13 mouse cellular contexts compared by ENCODE assay signal in the genomic region with DNA sequence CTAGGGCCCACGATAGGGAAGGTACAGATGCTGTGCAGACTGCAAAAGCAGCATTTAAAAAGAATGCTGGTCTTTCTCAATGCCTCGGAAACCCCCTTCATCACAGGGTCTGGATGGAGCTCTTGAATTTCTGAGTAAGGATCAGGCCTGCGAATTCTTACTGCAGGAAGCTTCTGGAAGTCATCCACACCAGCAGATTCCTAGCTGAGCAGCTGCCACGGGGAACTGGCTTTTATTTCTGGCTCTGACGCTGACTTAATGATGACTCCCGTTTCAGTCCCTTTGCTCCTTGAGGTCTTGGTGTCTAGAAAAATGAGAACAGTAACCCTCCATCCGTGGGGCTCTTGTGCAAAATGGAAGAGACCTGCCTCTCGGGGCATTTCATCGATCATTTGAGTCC. TPM values are rescaled to one million over a fixed set of nuclear protein-coding genes. Genes with fewer than 3 reads are reported as not detected.
DNase-seq lines count a peak whose midpoint lies in the region; ATAC-seq and TF ChIP-seq lines count a peak whose summit lies in the region.
"Had no signal": no experiment of that assay in that cellular context is flagged by ENCODE, and none has a peak within 500 bp of the region (broad histone marks: within the 10 kb centered on the region; RNA-seq: fewer than 3 reads in every experiment).

No protein-coding gene starts in this region.

- peak; percentile 3 for DNase-seq in layer of hippocampus, adult 9-11 months
- no peak for DNase-seq in layer of hippocampus, adult 18-20 months (ENCODE audit: low spot score in 2 of 2)
- DNase-seq in gastrocnemius, adult 2 months = peak; percentile 59
- DNase-seq in heart, postnatal 0 days (ENCODE audit: low spot score) = peak; percentile 36
- DNase-seq in frontal cortex, adult 2 months (ENCODE audit: extremely low spot score in 1 of 2, low spot score in 1 of 2) = no peak
- DNase-seq in hindbrain, embryonic 10.5 days (ENCODE audit: low spot score) = no peak
- DNase-seq: cerebellum, adult 18-20 months; embryo, embryonic 11 days; lung, postnatal 4 days had no signal

- WGBS in heart, postnatal 0 days = 39% methylated on average over 9 of the region's 9 CpGs
- 75% methylated on average over 9 of the region's 9 CpGs for WGBS in hindbrain, embryonic 10.5 days

- no peaks in the 10 kb centered on the region for H3K27me3 ChIP-seq in heart, postnatal 0 days (ENCODE audit: control insufficient read depth, insufficient read depth, low read length)
- peaks cover 5% of the 10 kb centered on the region for H3K27me3 ChIP-seq in myocyte (ENCODE audit: control insufficient read depth, insufficient read depth, insufficient read length)
- peaks cover 5% of the 10 kb centered on the region; the same call in 1 of the 2 replicates for H3K27me3 ChIP-seq in hindbrain, embryonic 10.5 days (ENCODE audit: insufficient read depth, poor library complexity, severe bottlenecking)
- H3K27me3 ChIP-seq: heart, embryonic 15.5 days; neural tube, embryonic 15.5 days had no signal

- no peaks in the 10 kb centered on the region for H3K9me3 ChIP-seq in heart, postnatal 0 days (replicated peaks; ENCODE audit: control insufficient read depth, low read length)
- no peaks in the 10 kb centered on the region for H3K9me3 ChIP-seq in hindbrain, embryonic 10.5 days
- H3K9me3 ChIP-seq: heart, embryonic 15.5 days; neural tube, embryonic 15.5 days had no signal

- ATAC-seq in heart, postnatal 0 days (ENCODE audit: insufficient read depth, low read depth) = no peak
- no peak for ATAC-seq in CD4-positive, CD25-positive, alpha-beta regulatory T cell, adult 4 months

- H3K4me2 ChIP-seq in heart, postnatal 0 days (ENCODE audit: low read depth, low read length) = no peak overlapping the region
- peak overlapping the region; percentile 44 for H3K4me2 ChIP-seq in myocyte (ENCODE audit: low read depth)
- H3K4me2 ChIP-seq: heart, embryonic 15.5 days; neural tube, embryonic 15.5 days had no signal

- TF ChIP-seq EP300 in heart, postnatal 0 days (IDR thresholded peaks at IDR 0.05; ENCODE audit: low read depth) = no peak

- no peaks in the 10 kb centered on the region for H3K79me2 ChIP-seq in myocyte (ENCODE audit: control insufficient read depth, insufficient read depth)

- H3K27ac ChIP-seq in gastrocnemius, adult 2 months = peak overlapping the region; percentile 80
- no peak overlapping the region for H3K27ac ChIP-seq in heart, postnatal 0 days (ENCODE audit: low read depth)
- H3K27ac ChIP-seq in hindbrain, embryonic 10.5 days = no peak overlapping the region
- H3K27ac ChIP-seq: heart, embryonic 15.5 days; neural tube, embryonic 15.5 days had no signal

- intact Hi-C loops in gastrocnemius, adult 2 months (cut with DNase I) = no loop called here

- no peak for TF ChIP-seq CTCF in gastrocnemius, adult 2 months (IDR thresholded peaks at IDR 0.05)
- no peak for TF ChIP-seq CTCF in heart, postnatal 0 days (IDR thresholded peaks at IDR 0.05; ENCODE audit: low read depth)

- peak overlapping the region; percentile 50 for H3K4me3 ChIP-seq in gastrocnemius, adult 2 months
- no peak overlapping the region for H3K4me3 ChIP-seq in heart, postnatal 0 days (ENCODE audit: low read depth, low read length)
- no peak overlapping the region for H3K4me3 ChIP-seq in myocyte
- no peak overlapping the region for H3K4me3 ChIP-seq in hindbrain, embryonic 10.5 days
- H3K4me3 ChIP-seq: heart, embryonic 15.5 days; neural tube, embryonic 15.5 days had no signal

- H3K9ac ChIP-seq in heart, postnatal 0 days (replicated peaks; ENCODE audit: low read depth, low read length) = no peak overlapping the region
- H3K9ac ChIP-seq: heart, embryonic 15.5 days; neural tube, embryonic 15.5 days had no signal

- H3K4me1 ChIP-seq in heart, postnatal 0 days (ENCODE audit: control insufficient read depth, insufficient read depth) = no peaks in the 10 kb centered on the region
- peaks cover 12% of the 10 kb centered on the region for H3K4me1 ChIP-seq in hindbrain, embryonic 10.5 days (replicated peaks)
- H3K4me1 ChIP-seq: neural tube, embryonic 15.5 days had no signal

- no peaks in the 10 kb centered on the region for H3K36me3 ChIP-seq in heart, postnatal 0 days (replicated peaks; ENCODE audit: control insufficient read depth, insufficient read depth, low read length)
- no peaks in the 10 kb centered on the region for H3K36me3 ChIP-seq in myocyte (ENCODE audit: control insufficient read depth, insufficient read depth)
- H3K36me3 ChIP-seq in hindbrain, embryonic 10.5 days = no peaks in the 10 kb centered on the region
- H3K36me3 ChIP-seq: heart, embryonic 15.5 days; neural tube, embryonic 15.5 days had no signal

- TF ChIP-seq POLR2A in myocyte (IDR thresholded peaks at IDR 0.05; ENCODE audit: insufficient read length, low read depth) = no peak

- no peak overlapping the region for H3ac ChIP-seq in myocyte (ENCODE audit: control insufficient read depth, insufficient read length)

TF ChIP-seq in myocyte, 11 proteins besides CTCF, POLR2A, EP300 and RAD21:
- no peak for TF ChIP-seq POLR2AphosphoS2 (IDR thresholded peaks at IDR 0.05; ENCODE audit: insufficient read length, low read depth)
- no peak for TF ChIP-seq TCF12 (IDR thresholded peaks at IDR 0.05; ENCODE audit: insufficient read depth, poor library complexity, severe bottlenecking)
- TF ChIP-seq E2F4 (IDR thresholded peaks at IDR 0.05; ENCODE audit: insufficient read depth) = no peak
- TF ChIP-seq MYOG (IDR thresholded peaks at IDR 0.05; ENCODE audit: control insufficient read depth in 1 of 3, insufficient read depth in 1 of 3, insufficient read length in 2 of 3, low read depth in 2 of 3) = peak in 2 of 3 experiments; percentile 29 to 46
- TF ChIP-seq USF1 (IDR thresholded peaks at IDR 0.05; ENCODE audit: low read depth) = no peak
- TF ChIP-seq MYOD1 (IDR thresholded peaks at IDR 0.05; ENCODE audit: control insufficient read depth in 1 of 3, insufficient read length in 2 of 3, low read depth in 2 of 3) = peak in 2 of 3 experiments; percentile 35 to 46
- TF ChIP-seq CEBPB (IDR thresholded peaks at IDR 0.05; ENCODE audit: insufficient read depth, poor library complexity, severe bottlenecking) = no peak
- no peak for TF ChIP-seq REST (IDR thresholded peaks at IDR 0.05; ENCODE audit: insufficient read depth, insufficient read length)
- TF ChIP-seq TCF3 (IDR thresholded peaks at IDR 0.05; ENCODE audit: insufficient read length, low read depth) = no peak
- TF ChIP-seq MAX (IDR thresholded peaks at IDR 0.05; ENCODE audit: low read depth) = no peak
TF ChIP-seq in myocyte: peak in this region for 2.

RNA-seq across cellular contexts. Expression of a gene that starts 39.5 kb away (rescaled TPM):
- 1 to 10 TPM; 5.6 to 5.7 TPM for total RNA-seq in layer of hippocampus, adult 18-20 months (2021)
- 1 to 10 TPM in 1 of 2 experiments, under 1 TPM in 1; 0.79 to 1.5 TPM for total RNA-seq in gastrocnemius, adult 2 months (2021)
- total RNA-seq in heart, postnatal 0 days (2014; rRNA removed; ENCODE audit: low replicate concordance) = 17.5 and 31.3 TPM in 2 replicates
- polyA plus RNA-seq in heart, postnatal 0 days (2015; fragmentation: Nextera tagmentation; extraction: Ambion mirVana) = 8.6 and 10.3 TPM in 2 replicates
- polyA plus RNA-seq in myocyte (2012; fragmentation: generic; extraction: Trizol) = 0.06 TPM
- not detected for polyA plus RNA-seq in CD4-positive, CD25-positive, alpha-beta regulatory T cell, adult 4 months (2017; shearing (Covaris generic))
- polyA plus RNA-seq in frontal cortex, adult 2 months (2012; rRNA removed) = 0.78 and 0.98 TPM in 2 replicates
- polyA plus RNA-seq in hindbrain, embryonic 10.5 days (2016; fragmentation: Nextera tagmentation; extraction: Ambion mirVana) = 7.1 and 11.1 TPM in 2 replicates

Comparison
In these comparisons a context has a peak if more than half of its experiments do, and no peak if none do; other contexts are left out.
1. DNase-seq: peak in layer of hippocampus, adult 9-11 months (single experiment), gastrocnemius, adult 2 months (single experiment) and heart, postnatal 0 days (single experiment); none in layer of hippocampus, adult 18-20 months (0 of 2), frontal cortex, adult 2 months (0 of 2) and hindbrain, embryonic 10.5 days (single experiment).